Mouse (Mus musculus): Measurements from ENCODE around the gene P3h3. TPM values are rescaled to one million over a fixed set of nuclear protein-coding genes. Genes with fewer than 3 reads are reported as not detected.
"Not testable (repeated sequence)": the region's sequence is repeated elsewhere in the genome, so short reads cannot be mapped to it uniquely, and the experiment has no call there.

P3h3 gene
- polyA plus RNA-seq, 1 experiment from 2014 or later = 12.3 TPM

GRCm38 (mm10) chr6:124831199-124831598 lies 26.4 kb downstream of the P3h3 start:
- Histone ChIP-seq H3K79me2 (ENCODE audit: inconsistent target) (peaks cover 53% of the 10 kb centered on the region), H3K4me3 (ENCODE audit: inconsistent target) (peak overlapping the region; percentile 97), H3K27ac (0 out of 2 replicates have a peak overlapping the region, but pooled peaks have one; percentile 87)
- 94% methylated on average over 4 of the region's 4 CpGs for WGBS (ENCODE audit: missing documents)
- not testable (repeated sequence) for H3K36me3 ChIP-seq (ENCODE audit: inconsistent target)

- Histone ChIP-seq H3K79me2 (ENCODE audit: inconsistent target) (peaks cover 61% of the 10 kb centered on the region), H3K36me3 (ENCODE audit: inconsistent target) (peaks cover 18% of the 10 kb centered on the region), H3K27ac (peak overlapping the region; percentile 87), H3K4me3 (ENCODE audit: inconsistent target) (peak overlapping the region; percentile 97)
- under 1% methylated on average over 38 of the region's 38 CpGs for WGBS (ENCODE audit: missing documents)
These were observed 27.5 kb downstream of the P3h3 start for GRCm38 (mm10) chr6:124829799-124830700.

- Histone ChIP-seq H3K79me2 (ENCODE audit: inconsistent target) (peaks cover 61% of the 10 kb centered on the region), H3K36me3 (ENCODE audit: inconsistent target) (peaks cover 27% of the 10 kb centered on the region), H3K27ac (peak within 1 kb of the TSS; percentile 87), H3K4me3 (ENCODE audit: inconsistent target) (peak within 1 kb of the TSS; percentile 97)
- under 1% methylated on average over 55 of the region's 55 CpGs for WGBS (ENCODE audit: missing documents)
These were observed 28.4 kb downstream of the P3h3 start, which contains the start of the genes Usp5 and Cdca3 for GRCm38 (mm10) chr6:124828868-124829798. Gene Usp5, minus strand, starts transcription at chr6:124829484. Gene Cdca3, plus strand, starts transcription at chr6:124829547.

DNA sequence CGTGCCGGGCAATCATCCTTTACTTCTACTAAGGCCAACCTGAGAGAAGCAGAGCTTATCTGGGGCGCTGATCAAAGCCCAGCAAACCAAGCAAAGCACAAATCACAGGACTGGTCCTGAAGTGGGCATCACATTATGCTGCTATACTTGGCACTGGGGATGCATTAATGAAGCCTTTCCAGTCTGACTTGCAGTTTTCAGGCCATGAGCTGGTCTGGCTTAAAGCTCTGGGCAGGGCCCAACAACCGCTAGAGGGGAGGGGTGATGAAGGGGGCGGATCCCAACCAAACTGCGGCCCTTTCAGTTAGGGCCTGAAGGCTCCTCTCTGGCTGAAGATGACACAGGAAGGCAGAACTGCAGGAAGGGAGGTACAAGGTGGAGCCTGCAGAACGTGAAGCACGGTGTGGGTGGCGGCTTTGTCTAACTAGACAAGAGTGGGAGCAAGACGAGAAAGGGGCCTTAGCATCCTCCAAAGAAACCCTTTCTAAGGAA lies 29.4 kb downstream of the P3h3 start:
- peak overlapping the region; percentile 87 for H3K27ac ChIP-seq
- WGBS (ENCODE audit: missing documents) = 21% methylated on average over 10 of the region's 10 CpGs

DNA sequence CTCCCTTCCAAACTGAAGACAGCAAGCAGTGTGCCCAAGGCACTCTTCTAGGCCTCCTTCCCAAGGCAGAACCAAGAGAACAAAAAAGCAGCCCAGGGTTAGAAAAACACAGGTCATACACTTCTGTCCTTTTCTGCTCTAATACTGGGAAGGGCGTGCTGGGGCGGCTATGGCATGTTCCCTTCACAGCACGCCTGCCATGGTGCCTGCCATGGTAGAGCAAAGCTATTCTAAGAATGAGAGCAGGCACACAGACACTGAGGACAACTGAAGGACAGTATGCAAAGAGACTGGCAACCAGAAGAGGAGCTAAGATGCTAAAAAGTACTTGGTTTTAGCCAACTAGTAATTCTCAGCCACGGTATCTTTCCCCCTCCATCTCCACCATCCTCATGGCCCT lies 35.5 kb downstream of the P3h3 start:
- no peak overlapping the region for H3K27ac ChIP-seq
- no peak overlapping the region for H3K4me3 ChIP-seq (ENCODE audit: inconsistent target)
- H3K79me2 ChIP-seq (ENCODE audit: inconsistent target) = peaks cover 17% of the 10 kb centered on the region
- 98% methylated on average over 4 of the region's 4 CpGs for WGBS (ENCODE audit: missing documents)
- H3K36me3 ChIP-seq (ENCODE audit: inconsistent target) = peaks cover 80% of the 10 kb centered on the region

More for the DNA sequence above, 29.4 kb downstream of the P3h3 start:
- peak overlapping the region; percentile 97 for H3K4me3 ChIP-seq (ENCODE audit: inconsistent target)
- peaks cover 37% of the 10 kb centered on the region for H3K36me3 ChIP-seq (ENCODE audit: inconsistent target)
- H3K79me2 ChIP-seq (ENCODE audit: inconsistent target) = peaks cover 61% of the 10 kb centered on the region

DNA sequence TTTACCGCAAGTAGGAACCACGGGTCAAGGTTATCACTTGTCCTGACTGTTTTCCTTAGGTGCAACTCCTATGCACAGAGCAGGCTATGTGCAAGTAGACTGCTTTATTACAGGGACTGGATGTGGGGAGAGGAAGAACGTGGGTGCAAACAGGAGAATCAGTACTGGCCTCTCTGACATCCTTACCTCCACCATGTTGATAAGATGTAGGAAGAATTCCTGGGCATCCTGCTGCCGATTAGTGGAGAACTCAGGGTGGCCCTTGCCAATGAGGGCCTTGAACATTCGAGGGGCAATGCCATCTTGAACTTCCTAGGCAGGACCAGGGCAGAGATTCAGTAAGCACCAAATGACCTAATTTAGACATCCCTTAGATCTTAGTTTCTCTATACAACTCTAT lies 36.7 kb downstream of the P3h3 start:
- Histone ChIP-seq H3K79me2 (ENCODE audit: inconsistent target) (peaks cover 6% of the 10 kb centered on the region), H3K36me3 (ENCODE audit: inconsistent target) (peaks cover 81% of the 10 kb centered on the region), H3K4me3 (ENCODE audit: inconsistent target) (no peak overlapping the region), H3K27ac (no peak overlapping the region)
- WGBS (ENCODE audit: missing documents) = 97% methylated on average over 5 of the region's 5 CpGs

DNA sequence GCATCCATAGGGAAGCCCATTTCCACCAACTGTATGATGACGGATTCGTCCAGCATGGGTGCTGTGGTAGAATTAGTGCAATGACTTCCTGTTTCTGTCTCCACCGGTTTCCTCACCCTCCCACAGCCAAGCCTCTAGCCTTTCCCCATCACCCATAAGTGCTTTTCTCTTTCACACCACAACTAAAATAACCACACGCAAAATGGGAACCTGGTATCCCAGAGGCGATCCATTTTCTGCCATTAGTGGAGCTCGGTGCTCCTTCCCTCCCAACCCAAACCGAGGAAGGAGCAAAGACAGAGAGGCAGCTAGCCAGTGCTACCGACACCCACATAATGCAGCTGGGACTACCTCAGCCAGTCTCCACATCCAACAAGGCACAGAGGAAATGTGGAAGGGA lies 39.6 kb downstream of the P3h3 start:
- H3K27ac ChIP-seq = peak overlapping the region; percentile 46
- H3K79me2 ChIP-seq (ENCODE audit: inconsistent target) = peaks cover 10% of the 10 kb centered on the region
- H3K36me3 ChIP-seq (ENCODE audit: inconsistent target) = peaks cover 59% of the 10 kb centered on the region
- 11% methylated on average over 8 of the region's 8 CpGs for WGBS (ENCODE audit: missing documents)
- H3K4me3 ChIP-seq (ENCODE audit: inconsistent target) = no peak overlapping the region

DNA sequence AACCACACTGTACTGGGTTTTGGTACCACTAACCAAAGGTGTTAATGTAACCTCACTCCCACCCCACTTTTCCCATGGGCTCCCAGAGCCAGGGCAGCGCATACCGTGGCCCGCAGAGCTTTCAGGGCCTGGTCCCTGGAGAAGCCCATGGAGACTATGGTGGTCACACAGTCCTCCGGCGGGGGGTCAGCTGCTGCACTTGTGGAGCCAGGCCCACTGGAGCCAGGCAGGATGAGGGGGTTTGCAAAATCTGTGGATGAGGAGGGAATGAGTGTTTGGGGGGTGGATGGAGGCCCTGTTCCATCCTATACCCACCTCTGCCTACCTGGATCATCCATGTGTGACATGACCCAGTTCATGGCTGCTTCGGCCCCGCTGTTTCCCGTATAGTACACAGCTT lies 40.0 kb downstream of the P3h3 start:
- H3K4me3 ChIP-seq (ENCODE audit: inconsistent target) = no peak overlapping the region
- WGBS (ENCODE audit: missing documents) = 67% methylated on average over 8 of the region's 8 CpGs
- peaks cover 55% of the 10 kb centered on the region for H3K36me3 ChIP-seq (ENCODE audit: inconsistent target)
- H3K27ac ChIP-seq = peak overlapping the region; percentile 32
- H3K79me2 ChIP-seq (ENCODE audit: inconsistent target) = peaks cover 14% of the 10 kb centered on the region

DNA sequence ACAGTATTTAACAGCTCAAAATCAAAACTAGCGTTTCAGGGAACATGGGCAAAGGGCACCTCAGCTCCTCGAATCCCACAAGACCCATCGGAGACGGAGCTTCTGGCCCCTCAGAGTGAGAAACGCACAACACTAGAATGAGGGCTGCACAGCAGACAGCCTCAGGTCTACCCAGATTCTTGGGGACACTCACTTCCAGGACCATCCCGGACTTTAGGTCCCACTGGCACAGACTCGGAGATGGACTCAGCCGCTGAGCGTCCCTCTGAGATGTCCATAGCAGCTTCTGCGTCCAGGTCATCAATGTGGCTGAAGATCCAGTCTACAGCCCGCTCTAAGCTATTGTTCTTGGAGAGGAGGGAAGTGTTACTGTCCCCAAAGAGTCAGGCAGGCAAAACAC lies 40.4 kb downstream of the P3h3 start:
- Histone ChIP-seq H3K36me3 (ENCODE audit: inconsistent target) (peaks cover 54% of the 10 kb centered on the region), H3K79me2 (ENCODE audit: inconsistent target) (peaks cover 18% of the 10 kb centered on the region), H3K4me3 (ENCODE audit: inconsistent target) (no peak overlapping the region), H3K27ac (no peak overlapping the region)
- 98% methylated on average over 11 of the region's 11 CpGs for WGBS (ENCODE audit: missing documents)

GRCm38 (mm10) chr6:124816611-124817010 lies 40.9 kb downstream of the P3h3 start:
- WGBS (ENCODE audit: missing documents) = 98% methylated on average over 4 of the region's 4 CpGs
- Histone ChIP-seq H3K27ac (no peak overlapping the region), H3K36me3 (ENCODE audit: inconsistent target) (peaks cover 54% of the 10 kb centered on the region), H3K4me3 (ENCODE audit: inconsistent target) (no peak overlapping the region), H3K79me2 (ENCODE audit: inconsistent target) (peaks cover 23% of the 10 kb centered on the region)

- peaks cover 37% of the 10 kb centered on the region for H3K79me2 ChIP-seq (ENCODE audit: inconsistent target)
- H3K4me3 ChIP-seq (ENCODE audit: inconsistent target) = no peak overlapping the region
- no peak overlapping the region for H3K27ac ChIP-seq
- H3K36me3 ChIP-seq (ENCODE audit: inconsistent target) = peaks cover 43% of the 10 kb centered on the region
- 86% methylated on average over 9 of the region's 9 CpGs for WGBS (ENCODE audit: missing documents)
These were observed 42.4 kb downstream of the P3h3 start for GRCm38 (mm10) chr6:124814858-124815774.

DNA sequence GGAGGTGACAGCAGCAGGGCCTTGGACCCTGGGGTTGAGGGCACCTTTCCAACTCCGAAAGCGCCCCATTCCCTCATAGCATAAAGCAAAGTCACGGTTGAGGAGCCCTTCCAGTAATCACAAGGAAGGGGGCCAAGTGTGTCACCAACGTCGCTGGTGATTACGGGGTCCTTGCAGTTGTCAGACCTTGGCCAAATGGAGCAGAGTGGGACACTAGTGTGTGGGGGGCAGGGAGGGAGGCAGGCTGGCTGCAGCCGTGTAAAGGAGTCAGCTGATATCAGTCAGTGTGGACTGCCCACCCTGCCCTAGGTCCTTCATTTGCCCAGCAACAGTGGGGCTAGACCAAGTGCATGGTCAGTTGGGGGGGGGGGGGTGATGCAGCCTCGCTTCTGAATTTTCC lies 43.1 kb downstream of the P3h3 start:
- Histone ChIP-seq H3K4me3 (ENCODE audit: inconsistent target) (no peak overlapping the region), H3K79me2 (ENCODE audit: inconsistent target) (peaks cover 44% of the 10 kb centered on the region), H3K36me3 (ENCODE audit: inconsistent target) (peaks cover 36% of the 10 kb centered on the region), H3K27ac (peak overlapping the region; percentile 94; the same call in 1 of the 2 replicates)
- WGBS (ENCODE audit: missing documents) = 51% methylated on average over 8 of the region's 8 CpGs

- Histone ChIP-seq H3K36me3 (ENCODE audit: inconsistent target) (peaks cover 33% of the 10 kb centered on the region; the same call in 1 of the 2 replicates), H3K79me2 (ENCODE audit: inconsistent target) (peaks cover 49% of the 10 kb centered on the region), H3K27ac (peak within 1 kb of the TSS; percentile 94), H3K4me3 (ENCODE audit: inconsistent target) (peak within 1 kb of the TSS; percentile 85)
- WGBS (ENCODE audit: missing documents) = 1% methylated on average over 22 of the region's 22 CpGs
These were observed 43.6 kb downstream of the P3h3 start, which contains the start of gene Tpi1 for GRCm38 (mm10) chr6:124813933-124814332. Gene Tpi1, minus strand, starts transcription at chr6:124814296.

All from macrophage (primary cell).